Mouse (Mus musculus) C2C12 (cell line): ENCODE results near the gene Tubg2. TPM values are rescaled to one million over a fixed set of nuclear protein-coding genes. Genes with fewer than 3 reads are reported as not detected.
"Not testable (repeated sequence)": the region's sequence is repeated elsewhere in the genome, so short reads cannot be mapped to it uniquely, and the experiment has no call there.

Experiments
- H3K27me3 ChIP-seq: one replicate; pipeline ENCODE4 v1.6.1; 2011; ENCODE audit not compliant: control insufficient read depth, insufficient read depth, insufficient read length
- H3K36me3 ChIP-seq: one replicate; pipeline ENCODE4 v1.6.1; 2011; ENCODE audit not compliant: control insufficient read depth, insufficient read depth
- H3K4me3 ChIP-seq: one replicate; pipeline ENCODE4 v1.5.1; 2011; ENCODE audit warnings: mild to moderate bottlenecking, control low read depth; ENCODE audit not compliant: poor library complexity, insufficient read depth, severe bottlenecking
- H3K79me2 ChIP-seq: one replicate; pipeline ENCODE4 v1.6.1; 2011; ENCODE audit not compliant: control insufficient read depth, insufficient read depth
- H3K79me3 ChIP-seq: one replicate; pipeline ENCODE4 v1.6.1; 2011; ENCODE audit warnings: low read depth, control low read depth
- H3ac ChIP-seq: one replicate; pipeline ENCODE3; 2011; ENCODE audit warnings: low read depth; ENCODE audit not compliant: control insufficient read depth, insufficient read length
- CEBPB ChIP-seq: IDR thresholded peaks from one replicate; pipeline ENCODE4 v1.6.1; 2011; ENCODE audit warnings: low read depth, mild to moderate bottlenecking, control low read depth, moderate library complexity
- CTCF ChIP-seq: IDR thresholded peaks from one replicate; pipeline ENCODE4 v1.5.1; 2011; ENCODE audit not compliant: control insufficient read depth, insufficient read depth, insufficient read length
- FOSL1 ChIP-seq: IDR thresholded peaks from one replicate; pipeline ENCODE4 v1.8.0; 2011; ENCODE audit warnings: mild to moderate bottlenecking, low read length; ENCODE audit not compliant: poor library complexity, insufficient read depth, severe bottlenecking
- MAX ChIP-seq: IDR thresholded peaks from one replicate; pipeline ENCODE4 v1.6.1; 2011; ENCODE audit warnings: mild to moderate bottlenecking, control low read depth
- MYOD1 ChIP-seq: IDR thresholded peaks from one replicate; pipeline ENCODE4 v1.6.1; 2011; ENCODE audit warnings: low read depth; ENCODE audit not compliant: control insufficient read depth, insufficient read length
- MYOG ChIP-seq: IDR thresholded peaks from one replicate; pipeline ENCODE4 v1.6.1; 2011; ENCODE audit not compliant: control insufficient read depth, insufficient read length; ENCODE audit errors: extremely low read depth
- USF1 ChIP-seq: IDR thresholded peaks from one replicate; pipeline ENCODE4 v1.6.1; 2011; ENCODE audit warnings: low read depth, mild to moderate bottlenecking, control low read depth, moderate library complexity
- polyA plus RNA-seq: library from polyadenylated mRNA; unstranded; fragments of >200 nt; fragmentation: generic; extraction: Trizol; gene quantifications from one replicate; pipeline ENCODE4 v1.2.1, GENCODE M21; 2012; ENCODE audit warnings: missing spikeins

Gene Tubg2
- polyA plus RNA-seq, 1 experiment, result 0.13 TPM

- Histone ChIP-seq H3K27me3 (no peaks in the 10 kb centered on the region), H3K36me3 (peaks cover 47% of the 10 kb centered on the region), H3K79me2 (peaks cover 91% of the 10 kb centered on the region), H3ac (peak overlapping the region; percentile 14), H3K79me3 (peaks cover 72% of the 10 kb centered on the region), H3K4me3 (no peak overlapping the region)
- TF ChIP-seq USF1 (no peak), FOSL1 (no peak), MYOG (no peak), CEBPB (no peak), MYOD1 (no peak), MAX (no peak), CTCF (no peak)
Measured at GRCm38 (mm10) chr11:101118105-101118504, 37.6 kb upstream of the Tubg2 start.

- H3K79me2 ChIP-seq, result peaks cover 80% of the 10 kb centered on the region
- peaks cover 62% of the 10 kb centered on the region for H3K79me3 ChIP-seq
- H3ac ChIP-seq, result peak overlapping the region; percentile 95
- H3K27me3 ChIP-seq, result no peaks in the 10 kb centered on the region
- H3K36me3 ChIP-seq, result peaks cover 45% of the 10 kb centered on the region
- peak overlapping the region; percentile 85 for H3K4me3 ChIP-seq
- TF ChIP-seq MAX (no peak), FOSL1 (no peak), CEBPB (no peak), CTCF (no peak), USF1 (no peak), MYOG (no peak), MYOD1 (no peak)
Measured at GRCm38 (mm10) chr11:101119131-101119760, 36.5 kb upstream of the Tubg2 start.

GRCm38 (mm10) chr11:101119761-101120544 is 35.8 kb upstream of the Tubg2 start, which contains the start of the genes Retreg3 and Tubg1:
Gene Retreg3 (minus strand): TSS chr11:101119893.
Gene Tubg1 (plus strand): TSS chr11:101119938.
- Histone ChIP-seq H3ac (peak within 1 kb of the TSS; percentile 95), H3K79me3 (peaks cover 56% of the 10 kb centered on the region), H3K79me2 (peaks cover 73% of the 10 kb centered on the region), H3K27me3 (no peaks in the 10 kb centered on the region), H3K36me3 (peaks cover 47% of the 10 kb centered on the region), H3K4me3 (peak within 1 kb of the TSS; percentile 85)
- no peak for TF ChIP-seq MYOD1
- TF ChIP-seq MYOG, result no peak
- peak; percentile 87 for TF ChIP-seq MAX

GRCm38 (mm10) chr11:101120545-101121188 is 35.0 kb upstream of the Tubg2 start:
- Histone ChIP-seq H3K79me3 (peaks cover 48% of the 10 kb centered on the region), H3K36me3 (peaks cover 47% of the 10 kb centered on the region), H3ac (peak overlapping the region; percentile 87), H3K27me3 (no peaks in the 10 kb centered on the region), H3K79me2 (peaks cover 66% of the 10 kb centered on the region), H3K4me3 (peak overlapping the region; percentile 85)
- TF ChIP-seq FOSL1 (no peak), MYOG (no peak), USF1 (no peak), MYOD1 (no peak), CEBPB (no peak), MAX (no peak), CTCF (no peak)

GRCm38 (mm10) chr11:101124494-101124893 is 31.2 kb upstream of the Tubg2 start:
- H3K27me3 ChIP-seq, H3K4me3 ChIP-seq, H3ac ChIP-seq: not testable (repeated sequence)
- peaks cover 15% of the 10 kb centered on the region for H3K79me3 ChIP-seq
- peaks cover 45% of the 10 kb centered on the region for H3K36me3 ChIP-seq
- H3K79me2 ChIP-seq, result peaks cover 28% of the 10 kb centered on the region

GRCm38 (mm10) chr11:101125008-101125407 is 30.7 kb upstream of the Tubg2 start:
- H3K27me3 ChIP-seq, H3K4me3 ChIP-seq, H3ac ChIP-seq: not testable (repeated sequence)
- Histone ChIP-seq H3K36me3 (peaks cover 45% of the 10 kb centered on the region), H3K79me2 (peaks cover 27% of the 10 kb centered on the region), H3K79me3 (peaks cover 15% of the 10 kb centered on the region)
